ENCODE assay signal across 8 mouse cellular contexts in genomic region chr9:43745051-43745792, GRCm38 (mm10). TPM values are rescaled to one million over a fixed set of nuclear protein-coding genes. Genes with fewer than 3 reads are reported as not detected.
A peak's percentile ranks its signal among the peaks of the same experiment; 100 is the strongest.
DNase-seq lines count a peak whose midpoint lies in the region; ATAC-seq lines count a peak whose summit lies in the region.

No protein-coding gene starts in this region.

- H3K36me3 ChIP-seq in embryonic facial prominence, embryonic 15.5 days: no peaks in the 10 kb centered on the region
- H3K36me3 ChIP-seq in liver, embryonic 16.5 days (ENCODE audit: control insufficient read depth, insufficient read depth): no peaks in the 10 kb centered on the region
- no peaks in the 10 kb centered on the region for H3K36me3 ChIP-seq in neural tube, embryonic 15.5 days

- peaks cover 61% of the 10 kb centered on the region for H3K4me1 ChIP-seq in embryonic facial prominence, embryonic 15.5 days
- H3K4me1 ChIP-seq in liver, embryonic 16.5 days (ENCODE audit: control insufficient read depth, low read depth, low read length): no peaks in the 10 kb centered on the region; the same call in 1 of the 2 replicates
- peaks cover 58% of the 10 kb centered on the region for H3K4me1 ChIP-seq in neural tube, embryonic 15.5 days

- under 1% methylated on average over 43 of the region's 43 CpGs for WGBS in embryonic facial prominence, embryonic 15.5 days
- 1% methylated on average over 43 of the region's 43 CpGs for WGBS in liver, embryonic 16.5 days (ENCODE audit: insufficient replicate concordance)
- WGBS in neural tube, embryonic 15.5 days: under 1% methylated on average over 40 of the region's 43 CpGs

- peak overlapping the region; percentile 94 for H3K4me2 ChIP-seq in embryonic facial prominence, embryonic 15.5 days (replicated peaks)
- H3K4me2 ChIP-seq in liver, embryonic 16.5 days (ENCODE audit: low read depth, low read length): peak overlapping the region; percentile 64
- H3K4me2 ChIP-seq in neural tube, embryonic 15.5 days: peak overlapping the region; percentile 79

- ATAC-seq in embryonic facial prominence, embryonic 15.5 days (ENCODE audit: insufficient number of reproducible peaks, low FRiP score, low TSS enrichment, low read depth): no peak
- no peak for ATAC-seq in liver, embryonic 16.5 days (ENCODE audit: low read depth)
- ATAC-seq in neural tube, embryonic 15.5 days (ENCODE audit: low FRiP score): peak; percentile 18; the same call in 1 of the 2 replicates

- H3K27ac ChIP-seq in embryonic facial prominence, embryonic 15.5 days (replicated peaks): peak overlapping the region; percentile 97
- no peak overlapping the region for H3K27ac ChIP-seq in liver, embryonic 16.5 days (ENCODE audit: low read length)
- peak overlapping the region; percentile 95 for H3K27ac ChIP-seq in neural tube, embryonic 15.5 days (replicated peaks)

- peak overlapping the region; percentile 85 for H3K4me3 ChIP-seq in embryonic facial prominence, embryonic 15.5 days (replicated peaks)
- H3K4me3 ChIP-seq in liver, embryonic 16.5 days (ENCODE audit: low read depth, low read length): peak overlapping the region; percentile 65
- H3K4me3 ChIP-seq in neural tube, embryonic 15.5 days (replicated peaks): peak overlapping the region; percentile 59

- peak; percentile 92 for DNase-seq in heart, adult 11 months
- no peak for DNase-seq in heart, adult 8-10 months (ENCODE audit: low spot score)
- DNase-seq in R1 (ENCODE audit: low read depth, low spot score): peak; percentile 42
- peak; percentile 57 for DNase-seq in induced T-regulatory cell, adult 2 months (ENCODE audit: low read depth)
- DNase-seq in spleen, postnatal 36 days (ENCODE audit: low spot score in 2 of 2): no peak

- peak overlapping the region; percentile 88 for H3K9ac ChIP-seq in embryonic facial prominence, embryonic 15.5 days
- peak overlapping the region; percentile 51 for H3K9ac ChIP-seq in liver, embryonic 16.5 days (ENCODE audit: low read depth, low read length)
- peak overlapping the region; percentile 81 for H3K9ac ChIP-seq in neural tube, embryonic 15.5 days (replicated peaks)

- H3K27me3 ChIP-seq in embryonic facial prominence, embryonic 15.5 days: no peaks in the 10 kb centered on the region
- peaks cover 34% of the 10 kb centered on the region for H3K27me3 ChIP-seq in liver, embryonic 16.5 days (ENCODE audit: control insufficient read depth, insufficient read depth, low read depth, low read length)
- no peaks in the 10 kb centered on the region for H3K27me3 ChIP-seq in neural tube, embryonic 15.5 days (replicated peaks)

- H3K9me3 ChIP-seq in embryonic facial prominence, embryonic 15.5 days (replicated peaks): no peaks in the 10 kb centered on the region
- H3K9me3 ChIP-seq in liver, embryonic 16.5 days (replicated peaks; ENCODE audit: control insufficient read depth, low read length): no peaks in the 10 kb centered on the region
- no peaks in the 10 kb centered on the region for H3K9me3 ChIP-seq in neural tube, embryonic 15.5 days (replicated peaks)

RNA-seq across cellular contexts. Expression of gene Nectin1, which starts 1.4 kb away (rescaled TPM):
- 1 to 10 TPM; 1.6 to 3.5 (median 2.2) TPM for total RNA-seq in heart, adult 8-10 months (2022)
- 13.4 and 15.1 TPM in 2 replicates for polyA plus RNA-seq in embryonic facial prominence, embryonic 15.5 days (2015; fragmentation: Nextera tagmentation; extraction: Ambion mirVana)
- 1.6 and 1.7 TPM in 2 replicates for polyA plus RNA-seq in liver, embryonic 16.5 days (2015; fragmentation: Nextera tagmentation; extraction: Ambion mirVana)
- polyA plus RNA-seq in neural tube, embryonic 15.5 days (2015; fragmentation: Nextera tagmentation; extraction: Ambion mirVana): 14.0 and 14.9 TPM in 2 replicates

Comparison
In these comparisons a context has a peak if more than half of its experiments do, and no peak if none do; other contexts are left out.
1. DNase-seq: peak in heart, adult 11 months (single experiment), R1 (single experiment) and induced T-regulatory cell, adult 2 months (single experiment); none in heart, adult 8-10 months (single experiment) and spleen, postnatal 36 days (0 of 2).
2. Peak in every context shown above with its lines, with median percentiles within 50 percentile points of each other: H3K4me2 ChIP-seq, H3K4me3 ChIP-seq and H3K9ac ChIP-seq.